Mouse (Mus musculus) lung, postnatal 0 days (tissue): ENCODE measurements around the gene Adamtsl4. TPM values are rescaled to one million over a fixed set of nuclear protein-coding genes. Genes with fewer than 3 reads are reported as not detected.

ENCODE experiments used
- ATAC-seq: fragments of 200-750 bp; cut with Nextera tagmentation; 2 replicates; pipeline ENCODE4 v1.8.0; 2017; ENCODE audit warnings: moderate library complexity
- DNase-seq: peaks from one replicate; pipeline ENCODE4 v3.0.0-alpha.2; 2016; ENCODE audit warnings: low spot score
- H3K27ac ChIP-seq: fragments of 300-500 bp; sonication (generic); 2 replicates; pipeline ENCODE4 v1.5.1; 2014; ENCODE audit warnings: antibody characterized with exemption, mild to moderate bottlenecking, low read length, mixed read lengths
- H3K27me3 ChIP-seq: fragments of 300-500 bp; sonication (generic); replicated peaks from 2 replicates; pipeline ENCODE4 v1.6.1; 2014; ENCODE audit warnings: low read length, mixed read lengths; ENCODE audit not compliant: insufficient read depth
- H3K36me3 ChIP-seq: fragments of 300-500 bp; sonication (generic); 2 replicates; pipeline ENCODE4 v1.6.1; 2014; ENCODE audit warnings: low read length, mixed read lengths; ENCODE audit not compliant: insufficient read depth
- H3K4me1 ChIP-seq: fragments of 300-500 bp; sonication (generic); 2 replicates; pipeline ENCODE4 v1.6.1; 2014; ENCODE audit warnings: antibody characterized with exemption, low read depth, low read length, mixed read lengths; ENCODE audit not compliant: insufficient read depth
- H3K4me2 ChIP-seq: fragments of 300-500 bp; sonication (generic); replicated peaks from 2 replicates; pipeline ENCODE4 v1.6.1; 2014; ENCODE audit warnings: low read depth, mild to moderate bottlenecking, low read length, moderate library complexity, mixed read lengths
- H3K4me3 ChIP-seq: fragments of 300-500 bp; sonication (generic); 2 replicates; pipeline ENCODE4 v1.5.1; 2014; ENCODE audit warnings: low read depth, low read length
- H3K9ac ChIP-seq: fragments of 300-500 bp; sonication (generic); replicated peaks from 2 replicates; pipeline ENCODE4 v1.6.1; 2014; ENCODE audit warnings: low read depth, mild to moderate bottlenecking
- H3K9me3 ChIP-seq: fragments of 300-500 bp; sonication (generic); 2 replicates; pipeline ENCODE4 v1.6.1; 2016; ENCODE audit warnings: low read length, mixed read lengths
- CTCF ChIP-seq: IDR thresholded peaks from 2 replicates; pipeline ENCODE4 v1.5.1; 2016; ENCODE audit warnings: antibody characterized with exemption, mild to moderate bottlenecking
- EP300 ChIP-seq: IDR thresholded peaks from 2 replicates; pipeline ENCODE4 v1.6.1; 2016; ENCODE audit warnings: antibody characterized with exemption, mild to moderate bottlenecking, control low read depth
- WGBS: fragments of 180-500 bp; shearing (Covaris S2); extraction: QIAGEN DNeasy Blood & Tissue Kit; methylation state at CpG from one replicate; pipeline ENCODE4 v1.1.7; 2014; 5-methylcytosine and 5-hydroxymethylcytosine counted together
- polyA plus RNA-seq: library from polyadenylated mRNA; unstranded; fragments of >200 nt; fragmentation: Nextera tagmentation; extraction: Ambion mirVana; gene quantifications from 2 replicates; pipeline ENCODE4 v1.2.1, GENCODE M21; 2015

The Adamtsl4 gene
- polyA plus RNA-seq, 1 experiment from 2014 or later = 13.2 TPM

GRCm38 (mm10) chr3:95675301-95676092, 12.2 kb downstream of the Adamtsl4 start:
- Histone ChIP-seq H3K4me3 (peak overlapping the region; percentile 4; the same call in 1 of the 2 replicates), H3K9me3 (no peaks in the 10 kb centered on the region), H3K9ac (0 out of 2 replicates have a peak overlapping the region, but pooled peaks have one; percentile 19), H3K4me1 (peaks cover 52% of the 10 kb centered on the region), H3K36me3 (no peaks in the 10 kb centered on the region), H3K4me2 (peak overlapping the region; percentile 47), H3K27ac (peak overlapping the region; percentile 99), H3K27me3 (no peaks in the 10 kb centered on the region)
- peak; percentile 98 for DNase-seq
- 14% methylated on average over 7 of the region's 8 CpGs for WGBS
- peak; percentile 78 for ATAC-seq
- TF ChIP-seq CTCF (peak; percentile 86), EP300 (peak; percentile 98)

- H3K9ac ChIP-seq = 0 out of 2 replicates have a peak overlapping the region, but pooled peaks have one; percentile 19
- TF ChIP-seq CTCF (no peak), EP300 (peak; percentile 13; the same call in 1 of the 2 replicates)
- peak overlapping the region; percentile 4; the same call in 1 of the 2 replicates for H3K4me3 ChIP-seq
- peak; percentile 89 for DNase-seq
- peak overlapping the region; percentile 99 for H3K27ac ChIP-seq
- peaks cover 52% of the 10 kb centered on the region for H3K4me1 ChIP-seq
- ATAC-seq = peak; percentile 61
- H3K4me2 ChIP-seq = peak overlapping the region; percentile 47
- H3K36me3 ChIP-seq = no peaks in the 10 kb centered on the region
- H3K9me3 ChIP-seq = no peaks in the 10 kb centered on the region
- 6% methylated on average over 6 of the region's 6 CpGs for WGBS
- no peaks in the 10 kb centered on the region for H3K27me3 ChIP-seq
These were observed 12.9 kb downstream of the Adamtsl4 start for GRCm38 (mm10) chr3:95674812-95675211.

GRCm38 (mm10) chr3:95674236-95674635, 13.5 kb downstream of the Adamtsl4 start:
- peak overlapping the region; percentile 99 for H3K27ac ChIP-seq
- no peak for TF ChIP-seq CTCF
- TF ChIP-seq EP300 = peak; percentile 97
- WGBS = 3% methylated on average over 2 of the region's 2 CpGs
- H3K36me3 ChIP-seq = no peaks in the 10 kb centered on the region
- peak overlapping the region; percentile 47 for H3K4me2 ChIP-seq
- no peaks in the 10 kb centered on the region for H3K9me3 ChIP-seq
- no peaks in the 10 kb centered on the region for H3K27me3 ChIP-seq
- peak; percentile 97 for DNase-seq
- H3K4me1 ChIP-seq = peaks cover 55% of the 10 kb centered on the region
- H3K4me3 ChIP-seq = no peak overlapping the region
- H3K9ac ChIP-seq = peak overlapping the region; percentile 36
- ATAC-seq = peak; percentile 75

GRCm38 (mm10) chr3:95673707-95674211, 14.0 kb downstream of the Adamtsl4 start:
- no peaks in the 10 kb centered on the region for H3K36me3 ChIP-seq
- no peak for TF ChIP-seq EP300
- TF ChIP-seq CTCF = no peak
- ATAC-seq (no peak), DNase-seq (peak; percentile 59)
- H3K9ac ChIP-seq = peak overlapping the region; percentile 36
- 8% methylated on average over 11 of the region's 11 CpGs for WGBS
- H3K4me1 ChIP-seq = peaks cover 56% of the 10 kb centered on the region
- peak overlapping the region; percentile 99 for H3K27ac ChIP-seq
- H3K27me3 ChIP-seq = no peaks in the 10 kb centered on the region
- H3K9me3 ChIP-seq = no peaks in the 10 kb centered on the region
- H3K4me3 ChIP-seq = 0 out of 2 replicates have a peak overlapping the region, but pooled peaks have one; percentile 6
- peak overlapping the region; percentile 47 for H3K4me2 ChIP-seq

GRCm38 (mm10) chr3:95672861-95673706, 14.6 kb downstream of the Adamtsl4 start:
- Histone ChIP-seq H3K9me3 (no peaks in the 10 kb centered on the region), H3K4me2 (peak overlapping the region; percentile 47), H3K4me1 (peaks cover 61% of the 10 kb centered on the region), H3K27ac (peak overlapping the region; percentile 99), H3K36me3 (no peaks in the 10 kb centered on the region), H3K9ac (peak overlapping the region; percentile 36; the same call in 1 of the 2 replicates), H3K27me3 (no peaks in the 10 kb centered on the region), H3K4me3 (no peak overlapping the region)
- whole genome bisulfite sequencing = 33% methylated on average over 10 of the region's 10 CpGs
- peak; percentile 1; the same call in 1 of the 2 replicates for ATAC-seq
- peak; percentile 79 for DNase-seq
- no peak for TF ChIP-seq EP300
- peak; percentile 17; the same call in 1 of the 2 replicates for TF ChIP-seq CTCF

GRCm38 (mm10) chr3:95672461-95672860, 15.3 kb downstream of the Adamtsl4 start:
- TF ChIP-seq CTCF (no peak), EP300 (no peak)
- Histone ChIP-seq H3K4me2 (no peak overlapping the region), H3K9me3 (no peaks in the 10 kb centered on the region), H3K4me1 (peaks cover 62% of the 10 kb centered on the region), H3K27ac (peak overlapping the region; percentile 99), H3K27me3 (no peaks in the 10 kb centered on the region), H3K9ac (no peak overlapping the region), H3K4me3 (no peak overlapping the region), H3K36me3 (no peaks in the 10 kb centered on the region)
- ATAC-seq = no peak
- no peak for DNase-seq
- WGBS = 22% methylated on average over 3 of the region's 3 CpGs
